Mouse (Mus musculus) lung, embryonic 15.5 days (tissue): ENCODE data around the gene Tnfrsf17. TPM values are rescaled to one million over a fixed set of nuclear protein-coding genes. Genes with fewer than 3 reads are reported as not detected.
"Not testable (repeated sequence)": the region's sequence is repeated elsewhere in the genome, so short reads cannot be mapped to it uniquely, and the experiment has no call there.

Source experiments
- ATAC-seq: fragments of 200-750 bp; cut with Nextera tagmentation; 2 replicates; pipeline ENCODE4 v1.8.0; 2017; ENCODE audit warnings: moderate number of reproducible peaks, borderline replicate concordance; ENCODE audit not compliant: low FRiP score, low TSS enrichment; ENCODE audit errors: extremely low read depth
- H3K27ac ChIP-seq: fragments of 300-500 bp; sonication (generic); 2 replicates; pipeline ENCODE4 v1.5.1; 2015; ENCODE audit warnings: moderate library complexity, mild to moderate bottlenecking, inconsistent platforms
- H3K27me3 ChIP-seq: fragments of 300-500 bp; sonication (generic); 2 replicates; pipeline ENCODE4 v1.6.1; 2015; ENCODE audit warnings: inconsistent platforms
- H3K36me3 ChIP-seq: fragments of 300-500 bp; sonication (generic); 2 replicates; pipeline ENCODE4 v1.6.1; 2015; ENCODE audit warnings: inconsistent platforms
- H3K4me1 ChIP-seq: fragments of 300-500 bp; sonication (generic); 2 replicates; pipeline ENCODE4 v1.6.1; 2015; ENCODE audit warnings: inconsistent platforms
- H3K4me2 ChIP-seq: fragments of 300-500 bp; sonication (generic); 2 replicates; pipeline ENCODE4 v1.6.1; 2015; ENCODE audit warnings: inconsistent platforms, mild to moderate bottlenecking, moderate library complexity
- H3K4me3 ChIP-seq: fragments of 300-500 bp; sonication (generic); 2 replicates; pipeline ENCODE4 v1.5.1; 2015; ENCODE audit warnings: mild to moderate bottlenecking, inconsistent platforms
- H3K9ac ChIP-seq: fragments of 300-500 bp; sonication (generic); 2 replicates; pipeline ENCODE4 v1.6.1; 2015; ENCODE audit warnings: inconsistent platforms
- H3K9me3 ChIP-seq: fragments of 300-500 bp; sonication (generic); 2 replicates; pipeline ENCODE4 v1.6.1; 2016; ENCODE audit warnings: inconsistent platforms
- WGBS: fragments of 180-500 bp; shearing (Covaris S2); methylation state at CpG from one replicate; pipeline ENCODE4 v1.1.7; 2015; 5-methylcytosine and 5-hydroxymethylcytosine counted together
- polyA plus RNA-seq: library from polyadenylated mRNA; unstranded; fragments of >200 nt; fragmentation: Nextera tagmentation; extraction: Ambion mirVana; gene quantifications from 2 replicates; pipeline ENCODE4 v1.2.1, GENCODE M21; 2015

Gene Tnfrsf17
- polyA plus RNA-seq: not detected in 2 replicates

DNA sequence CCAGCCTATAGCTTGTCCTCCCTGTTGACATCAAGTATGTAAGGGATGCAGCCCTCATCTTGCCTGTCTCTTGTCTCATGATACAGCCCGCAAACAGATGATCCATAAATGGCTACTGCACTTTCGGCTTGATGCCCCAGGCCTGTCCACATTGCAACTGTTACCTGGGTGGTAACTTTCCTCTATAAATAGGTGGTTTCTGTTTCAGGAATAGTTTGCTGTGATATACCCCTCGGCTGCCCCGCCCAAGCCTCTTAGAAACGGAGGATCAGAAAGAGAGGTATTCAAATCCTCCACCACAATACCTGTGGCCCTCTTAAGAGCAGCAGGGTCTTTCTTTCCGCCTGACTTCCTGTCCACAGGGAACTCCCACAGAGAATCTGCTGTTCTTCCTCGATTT is at the start of gene Tnfrsf17:
TSS of gene Tnfrsf17 (plus strand) at position 301 of the 400 bp plus-strand sequence.
- Histone ChIP-seq H3K4me1 (no peaks in the 10 kb centered on the region), H3K9me3 (no peaks in the 10 kb centered on the region), H3K27ac (no peak within 1 kb of the TSS), H3K9ac (no peak within 1 kb of the TSS), H3K4me2 (no peak within 1 kb of the TSS), H3K36me3 (no peaks in the 10 kb centered on the region), H3K27me3 (no peaks in the 10 kb centered on the region), H3K4me3 (no peak within 1 kb of the TSS)
- WGBS: 73% methylated on average over 7 of the region's 7 CpGs
- ATAC-seq: no peak

DNA sequence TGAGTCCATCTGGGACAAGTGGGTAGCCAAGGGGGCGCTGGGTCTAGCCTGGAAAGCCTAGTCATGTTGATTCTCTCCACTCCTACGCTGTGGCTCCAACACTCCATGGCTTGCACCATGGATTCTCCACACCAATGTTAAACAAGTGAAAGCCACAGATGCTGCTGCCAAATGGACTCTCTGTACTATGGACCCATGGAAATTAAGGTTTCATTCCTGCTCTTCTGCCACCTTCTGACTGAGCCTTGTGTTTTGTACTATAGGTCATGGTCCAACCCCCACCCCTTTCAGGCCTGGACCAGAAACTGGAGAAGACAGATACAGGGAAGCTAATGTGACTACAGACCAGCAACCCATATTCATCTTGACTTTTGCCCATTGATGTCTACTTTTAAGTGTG is 47.1 kb upstream of the Tnfrsf17 start:
- Histone ChIP-seq H3K9me3 (no peaks in the 10 kb centered on the region), H3K4me2 (no peak overlapping the region), H3K9ac (no peak overlapping the region), H3K4me1 (no peaks in the 10 kb centered on the region), H3K27ac (no peak overlapping the region), H3K4me3 (no peak overlapping the region), H3K36me3 (no peaks in the 10 kb centered on the region), H3K27me3 (no peaks in the 10 kb centered on the region)
- 70% methylated on average over 2 of the region's 2 CpGs for WGBS
- no peak for ATAC-seq

DNA sequence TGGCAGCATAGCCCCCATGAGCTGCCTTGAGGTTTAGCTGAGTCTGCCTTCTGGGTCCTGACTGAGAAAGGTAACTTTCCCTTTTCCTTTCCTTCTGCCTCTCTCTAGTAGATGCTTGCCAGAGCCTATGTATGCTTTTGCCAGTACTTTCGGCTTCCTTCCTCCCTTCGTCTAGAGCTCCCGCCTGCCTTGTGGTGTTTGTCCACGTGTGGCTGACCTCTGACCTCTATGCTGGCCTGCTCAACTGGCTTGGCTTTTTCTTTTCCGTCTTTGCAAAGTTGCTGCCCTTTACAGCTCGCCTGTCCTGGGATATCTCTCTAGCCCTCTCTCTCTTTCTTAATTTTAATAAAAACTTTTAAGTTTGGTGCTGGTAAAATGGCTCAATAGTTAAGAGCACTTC is 43.8 kb upstream of the Tnfrsf17 start:
- H3K4me3 ChIP-seq: no peak overlapping the region
- ATAC-seq: no peak
- H3K9me3 ChIP-seq: no peaks in the 10 kb centered on the region
- H3K4me2 ChIP-seq: no peak overlapping the region
- H3K36me3 ChIP-seq: no peaks in the 10 kb centered on the region
- H3K9ac ChIP-seq: no peak overlapping the region
- H3K27me3 ChIP-seq: no peaks in the 10 kb centered on the region
- no peaks in the 10 kb centered on the region for H3K4me1 ChIP-seq
- 22% methylated on average over 6 of the region's 6 CpGs for WGBS
- no peak overlapping the region for H3K27ac ChIP-seq

DNA sequence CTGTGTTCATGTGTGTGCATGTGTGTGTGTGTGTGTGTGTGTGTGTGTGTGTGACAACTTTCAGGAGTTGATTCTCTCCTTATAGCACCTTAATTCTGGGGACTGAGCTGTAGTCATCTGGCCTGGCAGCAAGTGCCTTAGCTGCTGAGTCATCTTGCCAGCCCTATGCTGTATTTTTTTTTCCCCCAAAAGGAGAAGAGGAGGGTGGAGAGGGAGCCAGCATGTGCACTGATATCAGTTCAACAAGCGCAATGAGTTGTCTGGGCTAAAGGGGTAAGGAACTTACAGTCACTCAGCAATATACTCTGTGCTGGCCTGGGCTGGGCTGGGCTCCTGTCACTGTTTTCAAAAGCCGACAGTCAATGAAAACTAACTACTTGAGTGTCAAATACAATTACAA is 43.0 kb upstream of the Tnfrsf17 start:
- no peak overlapping the region for H3K4me3 ChIP-seq
- H3K27me3 ChIP-seq: no peaks in the 10 kb centered on the region
- no peaks in the 10 kb centered on the region for H3K36me3 ChIP-seq
- H3K27ac ChIP-seq: no peak overlapping the region
- 82% methylated on average over 2 of the region's 2 CpGs for WGBS
- no peak for ATAC-seq
- no peaks in the 10 kb centered on the region for H3K4me1 ChIP-seq
- no peaks in the 10 kb centered on the region for H3K9me3 ChIP-seq
- no peak overlapping the region for H3K4me2 ChIP-seq
- H3K9ac ChIP-seq: no peak overlapping the region

DNA sequence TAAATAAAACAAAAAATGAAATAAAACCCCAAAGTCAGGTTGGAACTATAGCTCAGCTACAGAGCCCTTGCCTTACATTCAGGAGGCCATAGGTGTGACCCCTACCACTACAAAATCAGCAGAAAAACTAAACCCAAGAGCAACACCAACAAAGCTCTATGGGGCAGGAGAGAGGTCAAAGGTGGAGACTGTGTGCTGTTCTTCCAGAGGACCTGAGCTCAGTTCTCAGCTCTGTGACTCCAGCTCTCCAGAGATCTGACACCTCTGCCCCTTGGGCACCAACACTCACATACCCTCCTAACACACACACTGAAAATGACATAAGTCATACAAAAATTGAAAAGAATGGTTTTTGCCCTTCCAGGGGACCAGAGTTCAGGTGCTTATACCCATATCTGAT is 42.5 kb upstream of the Tnfrsf17 start:
- Histone ChIP-seq H3K9me3 (no peaks in the 10 kb centered on the region), H3K4me3 (no peak overlapping the region)
- ATAC-seq: no peak

DNA sequence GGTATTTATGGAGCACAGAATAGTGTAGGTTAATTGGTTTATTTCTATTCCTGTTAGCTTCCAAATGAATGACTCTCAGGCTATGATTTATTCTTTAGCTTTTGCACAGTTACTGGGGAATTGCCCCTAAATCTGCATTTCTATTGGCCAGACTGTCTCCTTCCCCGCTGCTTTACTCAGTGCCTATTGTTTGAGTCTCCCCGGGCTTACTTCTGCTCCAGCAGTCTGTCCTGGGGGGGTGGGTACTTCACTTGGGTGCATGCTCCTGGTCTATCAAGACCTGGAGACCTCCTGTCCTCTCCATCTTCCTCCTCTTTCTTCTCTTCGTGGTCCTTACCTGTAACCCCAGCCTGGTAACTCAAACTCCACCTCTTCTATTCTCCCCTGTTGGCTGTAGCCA is 36.7 kb upstream of the Tnfrsf17 start:
- Histone ChIP-seq H3K9me3 (no peaks in the 10 kb centered on the region), H3K4me1 (no peaks in the 10 kb centered on the region), H3K9ac (no peak overlapping the region), H3K36me3 (no peaks in the 10 kb centered on the region), H3K4me2 (no peak overlapping the region), H3K27me3 (no peaks in the 10 kb centered on the region), H3K4me3 (no peak overlapping the region), H3K27ac (no peak overlapping the region)
- 73% methylated on average over 3 of the region's 3 CpGs for WGBS
- ATAC-seq: no peak

More for the DNA sequence above, 42.5 kb upstream of the Tnfrsf17 start:
- Histone ChIP-seq H3K4me1 (no peaks in the 10 kb centered on the region), H3K9ac (no peak overlapping the region), H3K4me2 (no peak overlapping the region), H3K27me3 (no peaks in the 10 kb centered on the region), H3K36me3 (no peaks in the 10 kb centered on the region), H3K27ac (no peak overlapping the region)

DNA sequence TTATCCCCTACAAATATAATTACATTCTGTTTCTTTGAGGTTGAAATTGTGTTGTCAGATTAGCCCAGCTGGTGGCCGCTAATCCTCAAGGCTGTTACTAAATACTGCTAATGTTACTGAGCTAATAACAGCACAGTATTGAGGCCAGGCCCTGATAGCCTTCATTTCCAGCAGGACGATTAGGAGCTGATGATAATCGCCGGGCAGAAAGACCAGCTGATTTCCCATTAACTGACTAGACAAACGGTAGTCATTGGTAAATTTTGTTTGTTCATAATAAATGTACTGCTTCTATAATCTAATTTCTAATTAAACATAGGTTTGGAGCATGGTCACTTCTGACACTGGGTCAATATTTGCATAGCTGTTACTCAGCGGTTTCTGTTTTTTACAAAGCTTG is 34.8 kb upstream of the Tnfrsf17 start:
- no peak for ATAC-seq
- H3K4me1 ChIP-seq: no peaks in the 10 kb centered on the region
- H3K36me3 ChIP-seq: no peaks in the 10 kb centered on the region
- H3K9ac ChIP-seq: no peak overlapping the region
- no peak overlapping the region for H3K27ac ChIP-seq
- H3K27me3 ChIP-seq: no peaks in the 10 kb centered on the region
- no peak overlapping the region for H3K4me2 ChIP-seq
- no peak overlapping the region for H3K4me3 ChIP-seq
- 63% methylated on average over 6 of the region's 6 CpGs for WGBS
- H3K9me3 ChIP-seq: no peaks in the 10 kb centered on the region

DNA sequence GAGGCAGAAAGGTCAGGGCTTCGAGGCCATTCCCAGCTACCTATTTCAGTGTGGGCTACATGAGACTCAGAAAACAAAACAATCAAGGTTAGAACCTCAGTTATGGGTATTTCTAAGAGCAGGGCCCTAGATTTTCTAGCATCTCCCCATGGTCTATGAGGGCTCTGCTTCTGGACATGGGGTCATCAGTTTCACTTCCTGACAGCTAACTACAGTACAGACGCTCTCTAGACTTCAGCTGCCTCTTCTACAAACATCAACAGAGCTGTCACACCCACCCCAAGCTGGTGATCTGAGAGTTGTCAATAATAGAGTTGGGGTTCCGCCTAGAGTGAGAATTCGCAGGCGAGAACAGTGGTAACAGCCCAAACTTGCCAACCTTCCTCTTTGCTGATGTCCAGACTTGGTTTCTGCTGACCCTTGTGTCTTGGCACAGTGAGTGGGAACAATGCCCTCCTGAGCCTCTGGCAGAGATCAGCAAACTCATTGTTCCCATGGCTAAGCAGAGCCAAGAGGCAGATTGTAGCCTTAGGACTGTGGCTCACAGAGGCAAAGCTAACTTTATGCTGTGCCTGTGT is 30.9 kb upstream of the Tnfrsf17 start:
- no peaks in the 10 kb centered on the region for H3K36me3 ChIP-seq
- H3K27ac ChIP-seq: no peak overlapping the region
- WGBS: 71% methylated on average over 5 of the region's 5 CpGs
- H3K9me3 ChIP-seq: no peaks in the 10 kb centered on the region
- H3K9ac ChIP-seq: no peak overlapping the region
- no peak overlapping the region for H3K4me3 ChIP-seq
- ATAC-seq: no peak
- no peaks in the 10 kb centered on the region for H3K27me3 ChIP-seq
- H3K4me2 ChIP-seq: no peak overlapping the region
- no peaks in the 10 kb centered on the region for H3K4me1 ChIP-seq

DNA sequence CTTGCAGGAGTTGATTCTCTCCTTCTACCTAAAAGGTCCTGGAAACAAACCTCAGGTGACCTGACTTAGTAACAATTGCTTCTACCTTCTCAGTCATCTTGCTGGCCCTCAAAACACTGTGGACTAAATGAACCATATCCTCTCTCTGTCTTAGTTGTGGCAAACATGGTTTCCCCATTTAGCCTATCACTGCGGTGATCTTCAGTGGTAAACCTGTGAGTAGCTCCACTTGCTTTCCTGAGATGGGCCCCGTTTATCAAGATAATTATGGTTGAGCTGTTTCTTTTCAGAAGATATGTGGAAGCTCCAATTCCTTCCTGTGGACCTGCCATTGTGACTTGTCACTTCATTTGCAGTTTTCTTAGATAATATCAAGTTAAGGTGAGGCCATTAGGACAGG is 28.7 kb upstream of the Tnfrsf17 start:
- no peaks in the 10 kb centered on the region for H3K4me1 ChIP-seq
- H3K9ac ChIP-seq: no peak overlapping the region
- H3K4me2 ChIP-seq: no peak overlapping the region
- no peak for ATAC-seq
- WGBS: 87% methylated on average over 2 of the region's 2 CpGs
- no peak overlapping the region for H3K27ac ChIP-seq
- H3K9me3 ChIP-seq: no peaks in the 10 kb centered on the region
- H3K4me3 ChIP-seq: no peak overlapping the region
- no peaks in the 10 kb centered on the region for H3K36me3 ChIP-seq
- no peaks in the 10 kb centered on the region for H3K27me3 ChIP-seq

DNA sequence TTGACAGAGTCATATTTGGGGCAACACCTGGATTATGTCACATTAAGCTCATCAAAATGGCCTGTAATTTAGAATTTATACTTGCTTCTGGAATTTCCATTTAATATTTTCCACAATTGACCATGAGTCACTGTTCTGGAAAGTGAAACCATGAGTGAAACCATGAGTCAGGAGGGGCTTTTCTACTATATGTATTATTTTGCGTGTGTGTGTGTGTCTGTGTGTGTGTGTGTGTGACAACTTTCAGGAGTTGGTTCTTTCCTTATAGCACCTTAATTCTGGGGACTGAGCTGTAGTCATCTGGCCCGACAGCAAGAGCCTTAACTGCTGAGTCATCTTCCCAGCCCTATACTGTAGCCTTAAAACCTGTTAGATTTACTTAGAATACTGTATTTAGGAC is 27.7 kb upstream of the Tnfrsf17 start:
- no peaks in the 10 kb centered on the region for H3K4me1 ChIP-seq
- H3K4me3 ChIP-seq: no peak overlapping the region
- H3K36me3 ChIP-seq: no peaks in the 10 kb centered on the region
- H3K9me3 ChIP-seq: no peaks in the 10 kb centered on the region
- H3K27ac ChIP-seq: no peak overlapping the region
- no peaks in the 10 kb centered on the region for H3K27me3 ChIP-seq
- H3K4me2 ChIP-seq: no peak overlapping the region
- WGBS: 78% methylated on average over 2 of the region's 2 CpGs
- H3K9ac ChIP-seq: no peak overlapping the region
- no peak for ATAC-seq

DNA sequence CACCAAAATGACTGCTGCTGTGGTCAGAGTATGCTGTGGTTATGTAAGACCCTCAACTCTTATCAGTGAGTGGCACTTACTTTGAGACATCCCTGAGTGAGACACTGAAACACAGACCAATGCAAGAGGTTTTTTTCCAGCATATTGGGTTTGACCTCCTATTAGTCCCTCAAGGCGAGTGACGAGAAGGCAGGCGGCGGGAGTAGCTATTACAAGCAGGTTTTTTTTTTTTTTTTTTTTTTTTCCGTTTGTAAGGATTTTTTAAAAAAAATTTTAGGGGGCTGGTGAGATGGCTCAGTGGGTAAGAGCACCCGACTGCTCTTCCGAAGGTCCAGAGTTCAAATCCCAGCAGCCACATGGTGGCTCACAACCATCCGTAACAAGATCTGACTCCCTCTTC is 24.7 kb upstream of the Tnfrsf17 start:
- ATAC-seq, H3K4me1 ChIP-seq, H3K9ac ChIP-seq, H3K4me2 ChIP-seq, H3K27ac ChIP-seq, H3K27me3 ChIP-seq, H3K4me3 ChIP-seq, H3K36me3 ChIP-seq, H3K9me3 ChIP-seq: not testable (repeated sequence)
- WGBS: 92% methylated on average over 8 of the region's 8 CpGs

DNA sequence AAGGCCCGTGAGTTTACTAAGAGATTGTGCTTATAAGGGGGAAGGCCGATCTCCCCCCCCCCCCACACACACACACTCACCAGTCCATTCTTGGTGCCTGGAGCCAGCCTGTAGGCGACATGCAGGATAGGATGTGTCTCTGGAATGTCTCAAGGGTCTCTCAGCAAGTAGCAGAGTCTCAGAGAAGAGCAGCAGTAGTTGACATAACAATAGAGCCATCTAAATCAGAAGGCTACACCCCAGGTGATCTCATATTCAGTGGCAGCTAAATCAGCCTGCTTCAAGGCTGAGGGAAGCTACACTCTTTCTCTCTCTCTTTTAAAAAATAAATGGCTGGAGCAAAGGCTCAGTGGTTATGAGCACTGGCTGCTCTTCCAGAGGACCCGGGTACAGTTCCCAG is 18.0 kb upstream of the Tnfrsf17 start:
- not testable (repeated sequence) for H3K9ac ChIP-seq, H3K36me3 ChIP-seq, H3K4me1 ChIP-seq, H3K27ac ChIP-seq, H3K27me3 ChIP-seq, H3K4me3 ChIP-seq, ATAC-seq, H3K9me3 ChIP-seq, H3K4me2 ChIP-seq
- WGBS: 65% methylated on average over 4 of the region's 4 CpGs

DNA sequence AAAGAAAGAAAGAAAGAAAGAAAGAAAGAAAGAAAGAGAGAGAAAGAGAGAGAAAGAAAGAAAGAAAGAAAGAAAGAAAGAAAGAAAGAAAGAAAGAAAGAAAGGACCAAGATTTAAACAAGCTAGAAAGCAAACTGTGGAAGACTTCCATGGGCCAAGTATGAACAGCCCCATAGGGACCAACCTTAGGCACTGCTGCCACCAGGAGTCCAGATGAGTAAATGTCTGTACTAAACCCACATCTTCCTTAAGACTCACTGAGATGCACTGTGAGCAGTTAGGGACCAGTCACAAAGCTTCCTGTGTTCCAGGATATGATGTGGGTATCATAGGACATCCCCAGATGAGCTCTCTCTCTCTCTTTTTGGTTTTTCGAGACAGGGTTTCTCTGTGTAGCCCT is 15.9 kb upstream of the Tnfrsf17 start:
- not testable (repeated sequence) for H3K4me2 ChIP-seq, H3K4me1 ChIP-seq, H3K9me3 ChIP-seq, ATAC-seq, H3K36me3 ChIP-seq, H3K27me3 ChIP-seq, H3K27ac ChIP-seq, H3K4me3 ChIP-seq, H3K9ac ChIP-seq
- WGBS: 50% methylated on average over 1 of the region's 1 CpGs
